Mouse (Mus musculus): ENCODE results near the gene Acaa1b. TPM values are rescaled to one million over a fixed set of nuclear protein-coding genes. Genes with fewer than 3 reads are reported as not detected.

Acaa1b gene
- polyA plus RNA-seq, 1 experiment from 2014 or later: 1.8 TPM

GRCm38 (mm10) chr9:119101992-119102782, 54.7 kb downstream of the Acaa1b start, which contains the start of gene Dlec1:
Gene Dlec1, plus strand, starts transcription at chr9:119102478.
- Histone ChIP-seq H3K4me2 (replicated peaks) (peak within 1 kb of the TSS; percentile 82), H3K9ac (replicated peaks) (peak within 1 kb of the TSS; percentile 43)
- 2% methylated on average over 44 of the region's 44 CpGs for WGBS

GRCm38 (mm10) chr9:119100177-119100898, 56.6 kb downstream of the Acaa1b start:
- H3K27ac ChIP-seq (replicated peaks): no peak overlapping the region
- ATAC-seq (replicated peaks): no peak
- H3K4me1 ChIP-seq: peaks cover 8% of the 10 kb centered on the region
- no peak overlapping the region for H3K9ac ChIP-seq (replicated peaks)
- H3K9me3 ChIP-seq: no peaks in the 10 kb centered on the region
- H3K4me2 ChIP-seq (replicated peaks): no peak overlapping the region
- no peak overlapping the region for H3K4me3 ChIP-seq
- no peaks in the 10 kb centered on the region; the same call in 1 of the 2 replicates for H3K27me3 ChIP-seq
- H3K36me3 ChIP-seq: no peaks in the 10 kb centered on the region
- WGBS: 18% methylated on average over 15 of the region's 15 CpGs

More at GRCm38 (mm10) chr9:119101992-119102782, 54.7 kb downstream of the Acaa1b start, which contains the start of gene Dlec1:
- peak; percentile 94 for ATAC-seq (replicated peaks)
- no peak within 1 kb of the TSS for H3K27ac ChIP-seq (replicated peaks)
- peaks cover 8% of the 10 kb centered on the region for H3K4me1 ChIP-seq
- peak within 1 kb of the TSS; percentile 62 for H3K4me3 ChIP-seq
- no peaks in the 10 kb centered on the region for H3K36me3 ChIP-seq
- H3K9me3 ChIP-seq: no peaks in the 10 kb centered on the region
- no peaks in the 10 kb centered on the region; the same call in 1 of the 2 replicates for H3K27me3 ChIP-seq

Other genes starting within 250 kb of the Acaa1b start
- 5.6 and 7.7 TPM in 2 replicates for gene Ctdspl, start 230.6 kb downstream of the Acaa1b start, polyA plus RNA-seq (2015; fragmentation: Nextera tagmentation; extraction: Ambion mirVana)
- 2.1 and 2.7 TPM in 2 replicates for gene Vill, start 104.3 kb downstream of the Acaa1b start, polyA plus RNA-seq (2015; fragmentation: Nextera tagmentation; extraction: Ambion mirVana)
- 11.7 and 14.6 TPM in 2 replicates for gene Plcd1, start 63.6 kb downstream of the Acaa1b start, polyA plus RNA-seq (2015; fragmentation: Nextera tagmentation; extraction: Ambion mirVana)
- 0.36 and 1.00 TPM in 2 replicates for gene Dlec1, start 54.6 kb downstream of the Acaa1b start, polyA plus RNA-seq (2015; fragmentation: Nextera tagmentation; extraction: Ambion mirVana)
- gene Gm47289, start 2.1 kb upstream of the Acaa1b start, polyA plus RNA-seq (2015; fragmentation: Nextera tagmentation; extraction: Ambion mirVana): not detected in 2 replicates
- 0.11 TPM in 1 of 2 replicates, not detected in the other for gene Slc22a13, start 52.0 kb upstream of the Acaa1b start, polyA plus RNA-seq (2015; fragmentation: Nextera tagmentation; extraction: Ambion mirVana)
- 13.8 and 14.1 TPM in 2 replicates for gene Oxsr1, start 165.3 kb upstream of the Acaa1b start, polyA plus RNA-seq (2015; fragmentation: Nextera tagmentation; extraction: Ambion mirVana)
- gene Acaa1a, start 182.6 kb upstream of the Acaa1b start, polyA plus RNA-seq (2015; fragmentation: Nextera tagmentation; extraction: Ambion mirVana): 105 and 111 TPM in 2 replicates
- 4.7 and 4.8 TPM in 2 replicates for gene Myd88, start 184.3 kb upstream of the Acaa1b start, polyA plus RNA-seq (2015; fragmentation: Nextera tagmentation; extraction: Ambion mirVana)
- gene Xylb, start 200.3 kb upstream of the Acaa1b start, polyA plus RNA-seq (2015; fragmentation: Nextera tagmentation; extraction: Ambion mirVana): 3.3 and 3.4 TPM in 2 replicates
- gene Slc22a14, start 208.5 kb upstream of the Acaa1b start, polyA plus RNA-seq (2015; fragmentation: Nextera tagmentation; extraction: Ambion mirVana): 0.08 TPM in 1 of 2 replicates, not detected in the other
- 53.8 and 55.0 TPM in 2 replicates for gene Acvr2b, start 245.0 kb upstream of the Acaa1b start, polyA plus RNA-seq (2015; fragmentation: Nextera tagmentation; extraction: Ambion mirVana)